Mouse (Mus musculus) testis, adult 2 months (tissue): ENCODE results near the gene Washc1.

Experiments
- CTCF ChIP-seq: fragments of 200-500 bp; IDR thresholded peaks from 2 replicates; pipeline ENCODE4 v1.5.1; 2012; ENCODE audit warnings: low read depth, mild to moderate bottlenecking, inconsistent platforms, low read length, moderate library complexity; ENCODE audit not compliant: control insufficient read depth, insufficient read depth, insufficient replicate concordance
- POLR2A ChIP-seq: fragments of 200-500 bp; IDR thresholded peaks from 2 replicates; pipeline ENCODE4 v1.6.1; 2012; ENCODE audit warnings: low read depth, mild to moderate bottlenecking, inconsistent platforms, low read length, moderate library complexity; ENCODE audit not compliant: control insufficient read depth

GRCm38 (mm10) chr17:66100566-66101379 is 10.6 kb upstream of the Washc1 start:
- TF ChIP-seq POLR2A (no peak), CTCF (no peak)
